Mouse (Mus musculus) cerebellum, postnatal 4 days (tissue): ENCODE data around the gene Srprb.

Experiments used
- DNase-seq, 2 experiments: peaks; one replicate each; pipeline ENCODE4 v3.0.0; 2022; ENCODE audit warnings: low spot score in 2 of 2, mixed read lengths in 1 of 2

Srprb gene

GRCm38 (mm10) chr9:103146703-103147102 lies 55.2 kb downstream of the Srprb start:
- DNase-seq = no peak

DNA sequence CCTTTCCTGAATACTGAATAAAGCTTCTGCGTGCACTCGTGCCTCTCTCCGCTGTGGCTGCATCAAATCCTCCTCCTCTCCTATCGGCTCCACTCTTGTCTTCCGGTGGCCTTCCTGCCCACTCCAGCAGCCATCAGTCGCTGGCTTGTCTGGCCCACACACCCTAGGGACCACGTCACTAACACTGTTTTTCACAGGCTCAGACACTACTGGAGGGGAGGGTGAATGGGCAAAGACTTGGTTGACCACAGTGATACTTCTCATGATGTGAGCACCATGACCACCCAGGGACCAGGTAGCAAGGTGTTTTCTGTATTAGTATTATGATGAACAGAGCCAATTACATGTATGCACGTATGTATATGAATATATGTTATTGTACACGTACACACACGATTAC lies 55.7 kb downstream of the Srprb start:
- DNase-seq = no peak

- no peak for DNase-seq
Observed at GRCm38 (mm10) chr9:103145351-103145750, 56.6 kb downstream of the Srprb start.

DNA sequence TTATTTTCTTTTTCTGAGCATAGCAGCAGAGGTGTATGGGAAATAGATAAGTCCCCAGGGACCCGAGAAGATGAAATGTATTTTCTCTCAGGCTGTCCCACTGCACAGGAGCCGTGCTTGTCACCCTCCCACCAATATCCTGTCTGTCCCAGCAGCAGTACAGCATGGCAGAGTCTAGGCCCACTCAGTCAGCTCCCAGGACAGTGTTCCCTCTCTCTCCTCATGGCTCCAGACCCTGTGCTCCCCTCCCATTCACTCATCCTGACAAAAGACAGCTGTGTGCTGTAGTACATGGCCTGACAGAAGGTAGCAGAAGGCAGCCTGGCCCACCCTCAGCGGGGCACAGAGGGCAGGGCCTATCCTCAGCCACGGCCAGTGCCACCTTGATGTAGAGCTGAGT lies 58.1 kb downstream of the Srprb start:
- DNase-seq = no peak

DNA sequence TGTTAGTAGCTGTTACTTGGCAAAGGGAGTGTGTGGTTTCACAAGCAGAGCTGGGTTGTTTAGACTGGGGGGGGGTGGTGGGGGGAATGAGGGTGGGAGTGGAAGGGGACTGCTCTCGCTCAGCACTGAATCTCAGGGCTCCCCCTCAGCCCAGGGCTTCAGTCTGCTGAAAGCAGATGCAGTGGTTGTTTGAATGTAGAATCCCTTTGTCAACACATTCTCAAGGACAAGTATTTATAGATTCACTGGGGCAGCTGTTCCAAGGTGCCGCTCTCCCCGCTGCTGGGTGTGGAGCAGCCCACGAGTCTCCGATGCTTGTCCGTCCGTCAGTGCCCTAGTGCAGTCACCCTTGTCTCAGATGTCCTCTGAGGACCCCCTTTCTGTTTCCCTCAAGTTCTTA lies 60.7 kb downstream of the Srprb start:
- DNase-seq = no peak

DNA sequence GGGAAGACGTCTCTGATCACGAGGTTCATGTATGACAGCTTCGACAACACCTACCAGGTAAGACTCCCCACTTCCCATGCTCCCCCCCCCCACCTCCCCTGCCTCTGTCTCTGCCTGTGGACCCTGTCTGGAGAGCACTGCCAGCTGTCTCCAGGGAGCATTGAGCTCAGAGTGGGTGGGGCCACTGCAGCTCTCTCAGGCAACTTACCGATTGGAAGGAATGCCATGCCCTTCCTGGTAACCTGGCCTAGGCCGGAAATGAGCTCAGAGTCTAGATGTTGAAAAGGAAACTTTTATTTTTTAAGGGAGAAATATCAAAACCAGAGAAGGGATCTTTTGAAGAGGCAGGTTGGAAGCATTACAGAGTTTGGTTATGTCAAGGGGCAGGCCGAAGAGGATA lies 61.6 kb downstream of the Srprb start:
- DNase-seq = no peak

- no peak for DNase-seq
Observed at GRCm38 (mm10) chr9:103139481-103139880, 62.5 kb downstream of the Srprb start.
